In the genomic region with DNA sequence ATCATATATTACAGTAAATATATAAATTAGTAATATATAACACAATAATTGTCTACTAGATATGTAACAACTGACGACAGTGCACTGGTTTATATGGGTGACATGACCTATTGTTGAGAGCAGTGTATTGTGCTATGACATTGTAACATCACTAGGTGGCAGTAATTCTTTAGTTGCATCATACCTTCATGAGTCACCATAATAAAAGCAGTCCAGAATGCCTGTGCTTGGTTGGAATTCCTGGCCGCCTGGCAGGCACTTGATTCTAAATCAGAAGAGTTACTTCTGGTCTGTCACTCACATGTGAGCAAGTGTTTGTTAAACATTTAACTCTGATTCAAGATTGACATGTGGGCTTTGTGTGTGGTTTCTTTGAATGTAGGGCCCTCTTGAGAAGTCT, we compare ENCODE assay signal across 8 mouse cellular contexts. TPM values are rescaled to one million over a fixed set of nuclear protein-coding genes. Genes with fewer than 3 reads are reported as not detected.
DNase-seq lines count a peak whose midpoint lies in the region; ATAC-seq and TF ChIP-seq lines count a peak whose summit lies in the region.

No protein-coding gene starts in this region.

- H3K4me2 ChIP-seq in heart, embryonic 11.5 days: no peak overlapping the region
- no peak overlapping the region for H3K4me2 ChIP-seq in limb, embryonic 14.5 days (replicated peaks; ENCODE audit: low read depth, low read length, severe bottlenecking)

- no peak overlapping the region for H3K4me3 ChIP-seq in heart, adult 2 months
- H3K4me3 ChIP-seq in heart, embryonic 11.5 days (ENCODE audit: low read depth, low read length): no peak overlapping the region
- H3K4me3 ChIP-seq in limb, embryonic 14.5 days (replicated peaks; ENCODE audit: low read length): no peak overlapping the region

- no peak for TF ChIP-seq POLR2A in heart, adult 2 months (IDR thresholded peaks at IDR 0.05; ENCODE audit: insufficient read depth, low read depth, low read length)
- no peak for TF ChIP-seq POLR2A in limb, embryonic 14.5 days (IDR thresholded peaks at IDR 0.05; ENCODE audit: borderline replicate concordance, extremely low read depth, insufficient read depth, insufficient read length)

- TF ChIP-seq CTCF in heart, adult 2 months (IDR thresholded peaks at IDR 0.05): peak; percentile 72

- no peaks in the 10 kb centered on the region for H3K79me2 ChIP-seq in heart, adult 2 months (replicated peaks; ENCODE audit: control insufficient read depth, insufficient read depth, low read length)

- no peaks in the 10 kb centered on the region for H3K9me3 ChIP-seq in heart, embryonic 11.5 days (replicated peaks; ENCODE audit: control insufficient read depth, low read length)
- H3K9me3 ChIP-seq in limb, embryonic 14.5 days (ENCODE audit: control insufficient read depth, low read length): no peaks in the 10 kb centered on the region

- no peak overlapping the region for H3K27ac ChIP-seq in heart, adult 2 months
- H3K27ac ChIP-seq in heart, embryonic 11.5 days (ENCODE audit: low read depth, low read length): no peak overlapping the region
- H3K27ac ChIP-seq in limb, embryonic 14.5 days (replicated peaks; ENCODE audit: low read depth, low read length): no peak overlapping the region

- H3K4me1 ChIP-seq in heart, adult 2 months (ENCODE audit: control insufficient read depth, insufficient read depth, low read length): no peaks in the 10 kb centered on the region
- H3K4me1 ChIP-seq in heart, embryonic 11.5 days (ENCODE audit: control insufficient read depth, insufficient read depth, low read length): no peaks in the 10 kb centered on the region
- no peaks in the 10 kb centered on the region for H3K4me1 ChIP-seq in limb, embryonic 14.5 days (ENCODE audit: control insufficient read depth, insufficient read depth, low read length)

- H3K36me3 ChIP-seq in heart, adult 2 months (ENCODE audit: control insufficient read depth, insufficient read depth, low read length): no peaks in the 10 kb centered on the region
- H3K36me3 ChIP-seq in heart, embryonic 11.5 days (ENCODE audit: control insufficient read depth, insufficient read depth, low read length): no peaks in the 10 kb centered on the region
- no peaks in the 10 kb centered on the region for H3K36me3 ChIP-seq in limb, embryonic 14.5 days (ENCODE audit: control insufficient read depth, insufficient read depth, low read length)

- ATAC-seq in heart, embryonic 11.5 days (replicated peaks; ENCODE audit: insufficient number of reproducible peaks, low FRiP score, low TSS enrichment): no peak
- peak; percentile 47; the same call in 1 of the 2 replicates for ATAC-seq in limb, embryonic 14.5 days (ENCODE audit: low FRiP score, low read depth)

- 26% methylated on average over 2 of the region's 2 CpGs for WGBS in heart, adult 2 months
- WGBS in heart, embryonic 11.5 days (ENCODE audit: insufficient replicate concordance): 42% methylated on average over 2 of the region's 2 CpGs
- 28% methylated on average over 2 of the region's 2 CpGs for WGBS in limb, embryonic 14.5 days

- no peak for DNase-seq in heart, adult 2 months
- DNase-seq in NIH3T3 (ENCODE audit: low read depth): peak; percentile 78
- peak; percentile 67 for DNase-seq in embryo, embryonic 10 days (ENCODE audit: low spot score)
- DNase-seq in induced T-regulatory cell, adult 2 months (ENCODE audit: low read depth): peak; percentile 48
- DNase-seq in limb, embryonic 14.5 days (ENCODE audit: low spot score): peak; percentile 73
- DNase-seq in right cerebral cortex, postnatal 10 days (ENCODE audit: low spot score in 2 of 2): peak; percentile 40 to 49
- DNase-seq in spleen, adult 18-20 months: no peak

- H3K9ac ChIP-seq in heart, adult 2 months (ENCODE audit: low read depth, low read length): no peak overlapping the region
- no peak overlapping the region for H3K9ac ChIP-seq in heart, embryonic 11.5 days (ENCODE audit: low read depth, low read length)
- no peak overlapping the region for H3K9ac ChIP-seq in limb, embryonic 14.5 days (ENCODE audit: low read depth, low read length, severe bottlenecking)

- no peaks in the 10 kb centered on the region for H3K27me3 ChIP-seq in heart, adult 2 months (ENCODE audit: control insufficient read depth, insufficient read depth, low read length)
- H3K27me3 ChIP-seq in heart, embryonic 11.5 days (ENCODE audit: control insufficient read depth, insufficient read depth, low read length): no peaks in the 10 kb centered on the region
- H3K27me3 ChIP-seq in limb, embryonic 14.5 days (ENCODE audit: control insufficient read depth, insufficient read depth, low read length): no peaks in the 10 kb centered on the region

- TF ChIP-seq EP300 in heart, adult 2 months (IDR thresholded peaks at IDR 0.05; ENCODE audit: insufficient read depth, low read depth, low read length): no peak

- intact Hi-C loops in heart, adult 2 months (cut with DNase I): loop anchor here (2.0 kb wide), 1 partner anchor 1250 kb away; no protein-coding TSS in a partner anchor

RNA-seq across cellular contexts. Expression of a gene that starts 5.0 kb away (rescaled TPM):
- 10 to 100 TPM; 46.1 to 57.1 TPM for total RNA-seq in heart, adult 2 months (2021)
- 13.5 and 18.6 TPM in 2 replicates for polyA plus RNA-seq in heart, adult 2 months (2012; rRNA removed)
- polyA plus RNA-seq in heart, embryonic 11.5 days (2014; fragmentation: Nextera tagmentation; extraction: Ambion mirVana): 31.1 and 38.4 TPM in 2 replicates
- 16.9 and 22.4 TPM in 2 replicates for polyA plus RNA-seq in limb, embryonic 14.5 days (2012; rRNA removed)
- 44.3 and 46.3 TPM in 2 replicates for polyA plus RNA-seq in limb, embryonic 14.5 days (2014; fragmentation: Nextera tagmentation; extraction: Ambion mirVana)

RNA-seq across cellular contexts. Expression of a gene that starts 36.0 kb away (rescaled TPM):
- total RNA-seq in heart, adult 2 months (2021): 10 to 100 TPM; 30.5 to 33.2 TPM
- polyA plus RNA-seq in heart, adult 2 months (2012; rRNA removed): 6.0 and 13.0 TPM in 2 replicates
- polyA plus RNA-seq in heart, embryonic 11.5 days (2014; fragmentation: Nextera tagmentation; extraction: Ambion mirVana): 51.4 and 52.4 TPM in 2 replicates
- 23.7 and 34.3 TPM in 2 replicates for polyA plus RNA-seq in limb, embryonic 14.5 days (2012; rRNA removed)
- 59.0 and 59.9 TPM in 2 replicates for polyA plus RNA-seq in limb, embryonic 14.5 days (2014; fragmentation: Nextera tagmentation; extraction: Ambion mirVana)

RNA-seq across cellular contexts. Expression of a gene that starts 56.1 kb away (rescaled TPM):
- under 1 TPM in 1 of 2 experiments, not detected in 1; 0.30 TPM for total RNA-seq in heart, adult 2 months (2021)
- 0.06 TPM in 2 replicates for polyA plus RNA-seq in heart, adult 2 months (2012; rRNA removed)
- polyA plus RNA-seq in heart, embryonic 11.5 days (2014; fragmentation: Nextera tagmentation; extraction: Ambion mirVana): not detected in 2 replicates
- 0.09 and 0.10 TPM in 2 replicates for polyA plus RNA-seq in limb, embryonic 14.5 days (2012; rRNA removed)
- 0.17 and 0.41 TPM in 2 replicates for polyA plus RNA-seq in limb, embryonic 14.5 days (2014; fragmentation: Nextera tagmentation; extraction: Ambion mirVana)

Comparison
In these comparisons a context has a peak if more than half of its experiments do, and no peak if none do; other contexts are left out.
1. DNase-seq: peak in NIH3T3 (single experiment), embryo, embryonic 10 days (single experiment), induced T-regulatory cell, adult 2 months (single experiment), limb, embryonic 14.5 days (single experiment) and right cerebral cortex, postnatal 10 days (2 of 2); none in heart, adult 2 months (0 of 2) and spleen, adult 18-20 months (0 of 2).